Mouse (Mus musculus): ENCODE measurements around the gene Plekha7.

The Plekha7 gene

GRCm38 (mm10) chr7:116220103-116220707, 88.0 kb downstream of the Plekha7 start:
- no peak for DNase-seq

DNA sequence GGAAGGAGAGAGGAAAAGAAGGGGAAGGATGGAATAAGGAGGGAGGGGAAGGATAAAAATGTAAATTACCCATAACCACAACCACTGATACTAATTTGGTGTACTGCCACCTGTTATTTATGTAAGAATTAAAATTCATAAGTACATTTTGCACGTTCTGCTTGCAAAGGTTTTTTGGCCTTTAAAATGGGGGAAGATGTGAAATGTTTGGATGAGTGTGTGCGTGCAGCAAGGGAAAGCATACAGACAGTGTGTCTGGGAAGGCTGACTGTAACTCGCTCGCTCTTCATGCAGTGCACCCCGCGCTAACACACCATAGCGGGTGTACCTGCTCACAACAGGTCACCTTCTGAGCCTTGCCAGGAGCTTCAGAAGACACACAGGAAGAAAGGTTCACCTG, 90.4 kb downstream of the Plekha7 start:
- DNase-seq: no peak

DNA sequence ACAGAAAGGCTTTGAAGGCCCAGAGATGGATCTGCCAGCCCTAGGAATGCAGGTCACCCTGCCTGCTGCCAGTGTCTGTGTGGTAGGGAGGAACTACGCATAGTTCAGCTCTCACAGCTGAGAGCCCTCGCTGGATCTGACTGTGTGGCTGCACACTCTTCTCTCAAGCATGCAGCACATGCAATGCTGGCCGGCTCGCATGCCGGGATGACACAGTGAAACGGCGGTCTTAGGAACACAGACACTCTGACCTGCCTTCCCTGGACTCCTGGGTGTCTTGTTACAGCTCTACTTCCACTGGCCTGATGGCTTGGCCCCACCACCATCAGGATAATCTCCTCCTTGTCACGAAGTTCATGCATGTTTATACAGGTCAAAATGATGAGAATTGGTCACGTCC, 96.3 kb downstream of the Plekha7 start:
- no peak for DNase-seq

DNA sequence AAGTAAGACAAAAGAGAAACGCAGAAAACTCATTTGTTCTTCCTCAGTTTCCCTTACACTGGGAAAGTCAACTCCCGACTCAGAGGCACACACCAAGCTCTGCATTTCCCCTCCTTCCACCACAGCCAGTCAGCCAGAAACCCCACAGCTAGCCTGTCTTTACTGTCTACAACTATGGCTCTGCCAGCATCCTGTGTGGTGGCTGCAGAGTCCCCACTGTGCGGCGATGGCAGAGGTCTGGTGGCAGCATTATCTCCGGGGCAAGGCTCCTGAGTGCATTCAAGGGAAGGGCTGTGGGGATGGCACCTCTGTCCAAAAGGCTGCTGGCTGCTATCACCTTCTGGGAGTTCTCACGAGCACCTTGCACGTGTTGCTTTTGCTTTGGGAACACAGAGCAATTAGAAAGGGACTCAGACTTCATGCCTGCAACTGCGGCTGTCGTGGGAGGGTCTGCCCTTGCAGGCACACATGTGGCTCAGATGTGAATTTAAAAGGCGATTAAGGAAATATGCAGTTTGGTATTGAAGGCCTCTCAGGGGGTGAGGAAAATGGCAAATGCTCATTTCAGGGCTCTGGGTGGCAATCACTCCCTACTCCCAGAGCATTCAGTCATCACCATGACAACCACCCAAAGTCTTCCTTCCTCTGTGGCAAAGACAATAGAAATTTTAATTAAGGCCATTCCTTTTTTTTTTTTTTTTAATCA, 98.1 kb downstream of the Plekha7 start:
- no peak for DNase-seq

GRCm38 (mm10) chr7:116208880-116209279, 99.3 kb downstream of the Plekha7 start:
- DNase-seq: no peak

DNA sequence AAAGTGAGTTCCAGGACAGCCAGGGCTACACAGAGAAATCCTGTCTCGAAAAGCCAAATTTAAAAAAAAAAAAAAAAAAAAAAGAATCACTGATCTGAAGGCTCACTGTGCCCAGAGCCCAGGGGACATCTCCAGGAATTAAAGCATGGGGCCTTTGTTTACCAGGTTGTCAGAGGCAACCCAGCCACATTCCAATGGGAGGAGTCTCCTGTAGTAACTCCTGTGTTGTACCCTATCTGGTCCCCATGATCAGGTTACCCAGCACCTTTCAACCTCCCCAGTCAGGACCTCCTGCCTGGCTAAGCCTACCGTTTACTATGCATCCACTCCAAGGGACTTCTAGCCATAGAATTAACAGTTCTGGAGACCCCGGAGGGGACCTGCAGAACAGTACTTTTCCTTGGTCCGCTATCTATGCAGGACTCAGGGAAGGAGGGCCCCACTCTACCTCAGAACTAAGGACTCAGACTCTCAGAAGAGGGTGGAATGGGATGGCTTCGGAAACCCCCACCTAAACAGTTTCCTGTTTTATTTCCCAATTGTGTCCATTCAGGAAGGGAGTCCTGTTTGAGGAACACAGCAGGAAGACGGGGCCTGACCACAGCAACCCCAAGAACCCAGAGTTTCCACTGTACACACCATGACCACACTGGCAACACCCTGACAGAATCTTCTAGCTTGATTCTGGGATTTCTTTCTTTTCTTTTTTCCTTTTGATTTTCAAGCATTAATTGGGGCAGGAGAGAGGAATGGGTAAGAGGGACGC, 101.2 kb downstream of the Plekha7 start:
- no peak for DNase-seq

GRCm38 (mm10) chr7:116205451-116205850, 102.7 kb downstream of the Plekha7 start:
- no peak for DNase-seq

GRCm38 (mm10) chr7:116202033-116202681, 106.0 kb downstream of the Plekha7 start:
- DNase-seq: no peak

GRCm38 (mm10) chr7:116200951-116201351, 107.2 kb downstream of the Plekha7 start:
- DNase-seq: peak; percentile 68 to 69

DNA sequence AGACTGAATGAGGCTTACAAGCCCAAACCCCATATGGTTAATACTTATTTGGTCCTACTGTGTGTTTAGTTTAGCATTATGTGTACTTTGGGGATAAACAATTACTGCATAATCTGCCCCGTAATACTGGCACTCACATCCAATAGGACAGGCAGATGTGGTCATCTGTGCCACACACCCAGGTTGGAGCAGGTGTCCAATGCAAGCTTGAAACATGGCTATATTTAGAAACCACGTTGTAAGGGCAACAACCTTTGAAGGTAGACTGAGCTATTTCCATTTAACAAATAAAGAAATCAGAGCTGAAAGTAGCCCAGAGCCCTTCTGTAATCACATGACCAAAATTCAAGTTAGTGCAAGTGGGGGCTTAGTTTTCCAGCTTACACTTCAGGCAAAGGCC, 107.6 kb downstream of the Plekha7 start:
- DNase-seq: no peak

DNA sequence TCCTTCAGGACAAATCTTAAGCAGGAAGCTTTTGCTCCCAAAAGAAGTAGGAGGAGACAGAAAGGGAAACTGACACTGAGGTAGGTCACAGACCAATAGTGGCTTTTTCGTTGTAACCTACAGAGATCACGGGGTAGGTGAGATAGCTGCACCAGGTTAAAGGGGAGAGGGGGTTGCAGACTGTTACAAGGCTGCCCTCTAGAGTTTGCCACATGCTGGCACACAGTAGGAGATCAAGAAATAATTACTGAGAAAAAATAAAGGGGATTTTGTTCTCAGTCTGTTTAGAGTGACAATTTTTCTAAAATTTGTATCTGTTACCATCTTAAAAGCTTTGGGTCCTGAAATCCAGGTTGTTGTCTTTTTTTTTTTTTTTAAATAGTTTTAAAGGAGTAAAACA, 109.3 kb downstream of the Plekha7 start:
- DNase-seq: no peak

DNA sequence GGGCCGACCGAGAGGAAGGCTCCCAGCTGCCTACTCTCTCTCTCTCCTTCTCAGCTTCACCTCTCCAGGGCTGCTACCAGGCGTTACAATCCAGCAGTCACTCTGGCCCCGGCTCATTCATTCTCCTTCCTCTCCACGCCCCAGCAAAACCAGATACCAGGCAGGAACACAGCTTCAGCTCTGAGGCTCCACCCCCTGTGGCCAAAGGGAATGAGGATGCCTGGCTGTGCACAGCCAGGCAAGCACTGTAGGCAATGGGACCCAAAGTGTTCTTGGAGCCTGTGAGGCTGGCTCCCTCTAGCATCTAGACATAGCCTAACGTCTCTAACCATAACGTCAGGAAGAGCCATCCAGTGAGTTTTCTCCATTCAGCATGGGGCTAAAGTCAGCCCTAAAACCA, 109.8 kb downstream of the Plekha7 start:
- DNase-seq: no peak

DNA sequence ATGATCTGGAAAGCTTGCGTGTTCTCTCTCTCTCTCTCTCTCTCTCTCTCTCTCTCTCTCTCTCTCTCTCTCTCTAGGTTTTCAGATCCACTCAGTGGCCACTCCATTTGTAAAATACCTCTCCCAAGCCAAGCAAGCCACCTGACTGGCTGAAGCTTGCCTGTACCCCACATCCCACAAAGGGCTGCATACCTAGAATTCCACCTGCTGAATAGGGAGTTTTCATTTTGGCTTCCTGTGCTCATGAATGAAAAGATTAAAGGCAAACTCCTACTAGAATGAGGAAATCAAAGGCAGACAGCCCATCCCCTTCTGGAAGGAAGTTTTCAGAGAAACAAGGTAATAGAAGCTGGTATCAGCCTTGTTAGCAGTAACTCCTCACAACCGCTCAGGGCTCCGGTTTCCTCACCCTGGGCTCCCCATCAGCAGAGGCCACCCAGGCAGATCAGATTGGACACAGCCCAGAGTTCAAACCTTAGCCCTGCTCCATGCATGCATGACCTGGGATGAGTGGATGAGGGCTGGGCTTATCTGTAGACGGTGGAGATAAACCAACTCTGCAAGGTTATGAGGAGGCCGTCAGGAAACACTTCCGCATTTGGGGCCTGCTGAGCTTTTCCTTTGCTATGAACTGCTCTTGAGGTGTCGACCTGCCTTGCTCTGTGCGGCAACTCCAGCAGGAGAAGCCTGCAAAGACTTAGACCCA, 111.0 kb downstream of the Plekha7 start:
- DNase-seq: no peak

DNA sequence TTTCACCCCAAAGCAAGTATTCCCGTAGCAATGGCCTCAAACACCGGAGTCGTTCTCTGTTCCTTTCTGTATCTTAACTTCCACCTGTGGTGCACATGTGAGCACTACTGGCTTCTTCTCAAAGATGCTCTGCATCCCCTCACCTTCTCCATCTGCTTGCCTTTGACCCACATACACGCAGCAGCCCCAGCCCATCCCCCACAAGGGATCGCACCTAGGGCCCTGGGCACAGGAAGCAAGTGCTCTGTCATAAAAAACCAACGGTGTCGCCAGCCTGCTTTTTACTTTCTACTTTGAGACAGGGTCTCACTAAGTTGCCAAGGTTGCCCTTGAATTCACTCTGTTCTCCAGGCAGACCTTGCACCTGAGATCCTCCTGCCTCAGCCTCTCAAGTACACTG, 113.2 kb downstream of the Plekha7 start:
- no peak for DNase-seq

DNA sequence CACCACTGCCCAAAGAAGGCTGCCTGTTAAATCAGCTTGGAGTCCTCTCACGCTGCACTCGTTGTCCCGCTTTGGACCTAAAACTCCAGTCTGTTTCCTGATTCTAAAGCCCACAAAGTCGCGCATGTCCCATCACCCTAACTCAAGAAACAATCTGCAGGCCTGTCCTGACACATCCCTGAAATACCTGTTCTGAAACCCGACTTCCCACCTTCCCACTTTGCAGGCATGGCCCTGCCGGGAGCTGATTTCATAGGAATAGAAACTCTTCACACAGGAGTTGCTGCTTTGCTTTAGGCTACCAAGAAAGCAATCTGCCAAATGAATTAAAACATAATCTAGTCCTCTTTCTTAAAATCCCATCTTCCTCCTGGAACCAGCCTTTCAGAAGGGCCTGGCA, 115.2 kb downstream of the Plekha7 start:
- DNase-seq: no peak

- DNase-seq: no peak
These were observed 116.0 kb downstream of the Plekha7 start for GRCm38 (mm10) chr7:116192096-116192595.

DNA sequence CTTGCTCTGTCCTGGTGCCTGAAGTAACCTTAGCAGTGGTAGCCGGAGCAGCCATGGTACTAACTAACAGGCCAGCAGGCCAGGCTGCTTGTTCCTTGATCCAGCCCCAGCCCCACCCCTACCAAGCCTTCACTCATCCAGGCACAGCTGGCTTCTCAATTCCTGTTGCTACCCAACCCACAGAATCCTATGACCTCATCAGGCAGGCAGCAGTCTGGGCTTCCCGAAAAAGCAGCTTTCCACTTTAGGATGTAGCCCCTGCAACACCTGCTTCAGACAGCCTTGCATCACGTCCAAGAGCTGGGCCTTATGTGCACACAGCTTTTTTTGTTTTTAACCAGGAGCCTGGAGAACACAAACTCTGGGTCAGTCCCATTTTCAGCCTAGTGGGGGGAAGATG, 117.0 kb downstream of the Plekha7 start:
- no peak for DNase-seq

DNA sequence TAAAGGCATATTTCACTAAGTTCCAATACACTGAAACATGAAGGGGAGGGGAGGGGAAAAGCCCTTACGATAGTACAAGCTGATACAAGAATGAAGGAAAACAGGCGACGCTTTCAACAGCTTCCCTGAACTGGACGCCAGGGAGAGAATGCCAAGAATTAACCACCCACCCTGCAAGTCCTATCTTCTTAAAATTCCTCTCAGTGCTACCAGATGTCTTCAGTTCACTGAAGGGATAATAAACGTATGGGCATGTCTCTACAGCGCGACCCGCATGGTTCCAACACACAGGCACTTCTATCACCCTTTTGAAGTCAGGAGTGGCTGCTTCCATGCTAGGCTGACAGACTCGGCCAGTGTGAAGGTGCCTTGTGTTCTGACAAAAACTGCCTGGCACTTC, 118.5 kb downstream of the Plekha7 start:
- no peak for DNase-seq

- DNase-seq: no peak
These were observed 119.8 kb downstream of the Plekha7 start for GRCm38 (mm10) chr7:116188391-116188790.

DNA sequence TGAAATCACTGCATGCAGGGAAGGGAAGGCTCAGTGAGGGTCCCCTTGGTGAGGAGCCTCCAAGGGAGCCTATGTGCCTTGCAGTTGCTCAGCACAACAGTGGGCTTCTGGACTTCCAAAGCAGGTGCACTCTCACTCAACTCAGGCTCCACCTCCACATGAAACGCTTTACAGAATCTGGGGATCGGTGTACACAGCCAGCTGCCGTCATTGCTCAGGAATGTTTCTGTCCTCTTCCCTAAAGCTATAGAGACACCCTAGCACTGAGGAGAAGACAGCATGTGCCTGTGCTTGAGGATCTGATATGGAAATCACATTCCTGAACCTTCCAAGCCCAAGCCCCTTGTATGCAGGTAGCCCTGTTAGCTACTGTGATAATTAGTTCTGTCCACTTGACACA, 120.7 kb downstream of the Plekha7 start:
- no peak for DNase-seq

DNA sequence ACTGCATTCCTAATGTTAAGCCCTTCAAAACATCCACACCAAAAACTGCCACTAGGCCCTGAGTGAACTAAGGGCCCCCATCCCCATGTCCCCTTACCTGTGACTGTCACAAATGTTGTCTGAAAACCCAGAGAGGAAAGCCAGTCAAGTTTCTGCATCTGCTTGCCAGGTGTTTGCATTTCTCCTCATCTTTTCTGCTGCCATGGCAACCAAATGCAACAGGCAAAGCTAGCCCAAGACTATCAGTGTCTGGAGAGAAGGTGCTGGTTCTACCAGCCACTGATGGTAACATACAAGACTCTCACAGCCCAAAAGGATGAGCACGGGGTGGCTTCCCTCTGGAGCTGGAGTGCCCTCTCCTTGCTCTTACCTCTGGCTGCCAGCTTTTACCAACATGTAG, 121.3 kb downstream of the Plekha7 start:
- no peak for DNase-seq

- DNase-seq: no peak
These were observed 122.0 kb downstream of the Plekha7 start for GRCm38 (mm10) chr7:116186156-116186555.
